Mouse (Mus musculus): ENCODE data around the gene Npc1l1. TPM values are rescaled to one million over a fixed set of nuclear protein-coding genes. Genes with fewer than 3 reads are reported as not detected.

Npc1l1 gene
- polyA plus RNA-seq, 1 experiment from 2014 or later: not detected

GRCm38 (mm10) chr11:6180811-6181399 lies 49.0 kb downstream of the Npc1l1 start:
- ATAC-seq (replicated peaks; ENCODE audit: low FRiP score): no peak
- DNase-seq (ENCODE audit: low spot score): no peak
- Histone ChIP-seq H3K9me3 (ENCODE audit: control insufficient read depth, low read length) (no peaks in the 10 kb centered on the region), H3K4me3 (ENCODE audit: low read depth, low read length) (no peak overlapping the region), H3K9ac (ENCODE audit: low read length) (no peak overlapping the region), H3K27ac (ENCODE audit: low read depth, low read length) (no peak overlapping the region), H3K27me3 (ENCODE audit: control insufficient read depth, insufficient read depth, low read length) (no peaks in the 10 kb centered on the region), H3K4me2 (ENCODE audit: low read depth, low read length, severe bottlenecking) (no peak overlapping the region), H3K36me3 (ENCODE audit: control insufficient read depth, insufficient read depth, low read length) (no peaks in the 10 kb centered on the region), H3K4me1 (replicated peaks; ENCODE audit: control insufficient read depth, insufficient read depth, low read length) (peaks cover 9% of the 10 kb centered on the region)
- WGBS: 55% methylated on average over 6 of the region's 6 CpGs

GRCm38 (mm10) chr11:6179194-6179593 lies 50.7 kb downstream of the Npc1l1 start:
- ATAC-seq (replicated peaks; ENCODE audit: low FRiP score) (no peak), DNase-seq (ENCODE audit: low spot score) (no peak)
- H3K4me1 ChIP-seq (replicated peaks; ENCODE audit: control insufficient read depth, insufficient read depth, low read length): peaks cover 9% of the 10 kb centered on the region
- H3K4me3 ChIP-seq (ENCODE audit: low read depth, low read length): no peak overlapping the region
- no peak overlapping the region for H3K9ac ChIP-seq (ENCODE audit: low read length)
- H3K4me2 ChIP-seq (ENCODE audit: low read depth, low read length, severe bottlenecking): no peak overlapping the region
- no peaks in the 10 kb centered on the region for H3K36me3 ChIP-seq (ENCODE audit: control insufficient read depth, insufficient read depth, low read length)
- no peaks in the 10 kb centered on the region for H3K27me3 ChIP-seq (ENCODE audit: control insufficient read depth, insufficient read depth, low read length)
- H3K9me3 ChIP-seq (ENCODE audit: control insufficient read depth, low read length): no peaks in the 10 kb centered on the region
- H3K27ac ChIP-seq (ENCODE audit: low read depth, low read length): no peak overlapping the region
- WGBS: 17% methylated on average over 8 of the region's 8 CpGs

DNA sequence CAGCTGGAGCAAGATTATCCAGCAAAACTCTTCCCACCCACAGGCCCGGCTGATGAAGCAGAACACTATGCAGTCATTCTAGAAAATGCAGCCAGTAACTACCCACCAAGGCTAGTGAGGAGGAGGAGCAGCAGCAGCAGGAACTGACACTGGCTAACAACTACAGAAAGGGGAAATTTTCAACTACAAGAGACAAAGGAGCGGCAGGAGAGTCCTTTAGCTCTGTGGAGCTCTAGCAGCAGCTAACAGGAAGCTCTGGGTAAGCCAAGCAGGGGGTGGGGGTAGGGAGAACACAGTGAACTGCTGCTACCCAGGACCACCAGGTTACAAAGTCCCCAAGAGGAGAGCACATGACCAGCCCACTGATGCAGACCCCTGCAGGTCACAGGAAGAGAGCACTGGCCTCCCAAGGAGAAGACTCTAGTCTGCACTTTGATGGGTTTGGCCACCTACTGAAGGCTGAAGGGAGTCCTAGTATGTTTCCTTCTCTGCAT lies 51.2 kb downstream of the Npc1l1 start:
- H3K36me3 ChIP-seq (ENCODE audit: control insufficient read depth, insufficient read depth, low read length): no peaks in the 10 kb centered on the region
- no peak overlapping the region for H3K9ac ChIP-seq (ENCODE audit: low read length)
- H3K9me3 ChIP-seq (ENCODE audit: control insufficient read depth, low read length): no peaks in the 10 kb centered on the region
- no peak for ATAC-seq (replicated peaks; ENCODE audit: low FRiP score)
- peaks cover 9% of the 10 kb centered on the region for H3K4me1 ChIP-seq (replicated peaks; ENCODE audit: control insufficient read depth, insufficient read depth, low read length)
- no peak overlapping the region for H3K4me2 ChIP-seq (ENCODE audit: low read depth, low read length, severe bottlenecking)
- H3K27me3 ChIP-seq (ENCODE audit: control insufficient read depth, insufficient read depth, low read length): no peaks in the 10 kb centered on the region
- WGBS: 12% methylated on average over 2 of the region's 2 CpGs
- H3K27ac ChIP-seq (ENCODE audit: low read depth, low read length): no peak overlapping the region
- no peak overlapping the region for H3K4me3 ChIP-seq (ENCODE audit: low read depth, low read length)
- DNase-seq (ENCODE audit: low spot score): no peak

DNA sequence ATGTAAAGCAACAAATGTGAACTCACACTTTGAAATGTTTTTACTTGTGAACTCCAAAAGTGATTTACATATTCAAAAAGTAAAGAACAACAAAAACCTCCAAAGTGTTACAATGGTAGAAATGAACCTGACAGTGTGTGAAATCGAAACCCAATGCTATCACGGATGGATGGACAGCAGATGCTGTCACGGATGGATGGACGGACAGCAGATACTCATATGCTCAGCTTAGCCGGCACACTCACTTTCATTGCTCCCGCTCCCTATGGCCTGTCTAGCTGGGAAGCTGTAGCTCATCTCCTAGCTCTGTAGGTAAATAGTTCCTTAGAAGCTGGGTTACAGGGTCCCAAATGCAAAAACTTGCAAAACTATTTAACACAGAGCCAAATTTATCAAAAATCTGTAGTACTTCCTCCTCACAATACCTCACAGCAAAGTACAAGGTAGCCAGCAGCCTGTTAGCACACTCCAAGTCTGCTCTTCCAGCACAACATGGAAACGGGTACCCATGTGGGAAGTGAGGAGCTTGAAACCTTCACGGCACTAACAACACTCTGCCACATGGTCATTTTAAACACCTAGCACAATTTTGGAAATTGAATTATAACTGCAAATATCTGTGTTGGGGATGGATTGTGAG lies 52.0 kb downstream of the Npc1l1 start:
- Histone ChIP-seq H3K27ac (ENCODE audit: low read depth, low read length) (no peak overlapping the region), H3K4me3 (ENCODE audit: low read depth, low read length) (no peak overlapping the region), H3K4me1 (replicated peaks; ENCODE audit: control insufficient read depth, insufficient read depth, low read length) (peaks cover 9% of the 10 kb centered on the region), H3K9ac (ENCODE audit: low read length) (no peak overlapping the region), H3K27me3 (ENCODE audit: control insufficient read depth, insufficient read depth, low read length) (no peaks in the 10 kb centered on the region), H3K4me2 (ENCODE audit: low read depth, low read length, severe bottlenecking) (no peak overlapping the region), H3K36me3 (ENCODE audit: control insufficient read depth, insufficient read depth, low read length) (no peaks in the 10 kb centered on the region), H3K9me3 (ENCODE audit: control insufficient read depth, low read length) (no peaks in the 10 kb centered on the region)
- ATAC-seq (replicated peaks; ENCODE audit: low FRiP score) (no peak), DNase-seq (ENCODE audit: low spot score) (no peak)
- 61% methylated on average over 8 of the region's 8 CpGs for WGBS

DNA sequence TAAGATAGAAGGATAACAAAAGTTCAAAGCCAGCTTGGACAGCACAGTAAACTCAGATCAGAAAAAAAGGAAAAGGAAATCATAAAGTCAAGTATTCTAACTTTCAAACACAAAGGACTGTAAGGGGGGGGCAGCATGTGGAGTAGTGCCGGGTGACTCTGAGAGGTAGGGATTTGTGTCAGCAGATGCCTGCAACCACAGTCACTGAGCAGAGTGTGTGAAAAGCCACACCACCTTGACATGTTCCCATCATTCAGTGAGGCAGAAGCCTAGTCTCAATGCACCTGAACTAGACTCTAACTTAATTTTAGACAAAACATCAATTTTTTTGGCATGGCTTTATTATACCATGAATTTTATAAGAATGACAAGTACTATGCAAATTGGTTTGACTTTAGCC lies 54.4 kb downstream of the Npc1l1 start:
- no peaks in the 10 kb centered on the region for H3K9me3 ChIP-seq (ENCODE audit: control insufficient read depth, low read length)
- no peak overlapping the region for H3K9ac ChIP-seq (ENCODE audit: low read length)
- no peaks in the 10 kb centered on the region for H3K27me3 ChIP-seq (ENCODE audit: control insufficient read depth, insufficient read depth, low read length)
- H3K4me3 ChIP-seq (ENCODE audit: low read depth, low read length): no peak overlapping the region
- no peaks in the 10 kb centered on the region for H3K36me3 ChIP-seq (ENCODE audit: control insufficient read depth, insufficient read depth, low read length)
- H3K4me2 ChIP-seq (ENCODE audit: low read depth, low read length, severe bottlenecking): no peak overlapping the region
- WGBS: 85% methylated on average over 1 of the region's 1 CpGs
- DNase-seq (ENCODE audit: low spot score) (no peak), ATAC-seq (replicated peaks; ENCODE audit: low FRiP score) (no peak)
- H3K4me1 ChIP-seq (replicated peaks; ENCODE audit: control insufficient read depth, insufficient read depth, low read length): peaks cover 9% of the 10 kb centered on the region
- H3K27ac ChIP-seq (ENCODE audit: low read depth, low read length): no peak overlapping the region

DNA sequence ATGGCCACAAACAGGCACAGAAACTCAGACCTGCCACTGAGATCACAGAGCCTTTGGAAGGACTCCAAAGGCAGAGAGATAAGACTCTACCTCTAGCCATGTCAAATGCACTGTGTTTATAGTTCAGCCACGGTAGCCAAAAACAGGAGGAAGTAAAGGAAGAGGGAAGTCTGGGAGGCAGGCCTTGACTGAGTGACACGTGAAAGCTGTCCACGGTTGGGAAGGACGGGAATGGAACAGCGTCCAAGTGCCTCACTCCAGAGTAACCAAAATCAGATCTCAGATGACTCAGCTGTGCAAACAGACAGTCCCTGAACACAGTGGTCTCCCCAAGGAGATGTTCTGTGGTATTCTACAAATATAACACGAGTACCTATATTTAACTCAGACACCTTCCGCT lies 55.2 kb downstream of the Npc1l1 start:
- H3K27ac ChIP-seq (ENCODE audit: low read depth, low read length): no peak overlapping the region
- no peak overlapping the region for H3K4me2 ChIP-seq (ENCODE audit: low read depth, low read length, severe bottlenecking)
- H3K9me3 ChIP-seq (ENCODE audit: control insufficient read depth, low read length): no peaks in the 10 kb centered on the region
- H3K9ac ChIP-seq (ENCODE audit: low read length): no peak overlapping the region
- no peaks in the 10 kb centered on the region for H3K27me3 ChIP-seq (ENCODE audit: control insufficient read depth, insufficient read depth, low read length)
- no peaks in the 10 kb centered on the region for H3K36me3 ChIP-seq (ENCODE audit: control insufficient read depth, insufficient read depth, low read length)
- ATAC-seq (replicated peaks; ENCODE audit: low FRiP score) (no peak), DNase-seq (ENCODE audit: low spot score) (no peak)
- WGBS: 90% methylated on average over 7 of the region's 7 CpGs
- H3K4me1 ChIP-seq (replicated peaks; ENCODE audit: control insufficient read depth, insufficient read depth, low read length): peaks cover 9% of the 10 kb centered on the region
- H3K4me3 ChIP-seq (ENCODE audit: low read depth, low read length): no peak overlapping the region

GRCm38 (mm10) chr11:6169041-6169663 lies 60.8 kb downstream of the Npc1l1 start:
- H3K27me3 ChIP-seq (ENCODE audit: control insufficient read depth, insufficient read depth, low read length): no peaks in the 10 kb centered on the region
- H3K4me1 ChIP-seq (replicated peaks; ENCODE audit: control insufficient read depth, insufficient read depth, low read length): no peaks in the 10 kb centered on the region
- ATAC-seq (replicated peaks; ENCODE audit: low FRiP score) (no peak), DNase-seq (ENCODE audit: low spot score) (no peak)
- no peak overlapping the region for H3K27ac ChIP-seq (ENCODE audit: low read depth, low read length)
- no peak overlapping the region for H3K4me3 ChIP-seq (ENCODE audit: low read depth, low read length)
- H3K9me3 ChIP-seq (ENCODE audit: control insufficient read depth, low read length): no peaks in the 10 kb centered on the region
- H3K9ac ChIP-seq (ENCODE audit: low read length): no peak overlapping the region
- H3K4me2 ChIP-seq (ENCODE audit: low read depth, low read length, severe bottlenecking): no peak overlapping the region
- no peaks in the 10 kb centered on the region for H3K36me3 ChIP-seq (ENCODE audit: control insufficient read depth, insufficient read depth, low read length)
- WGBS: 93% methylated on average over 2 of the region's 2 CpGs

DNA sequence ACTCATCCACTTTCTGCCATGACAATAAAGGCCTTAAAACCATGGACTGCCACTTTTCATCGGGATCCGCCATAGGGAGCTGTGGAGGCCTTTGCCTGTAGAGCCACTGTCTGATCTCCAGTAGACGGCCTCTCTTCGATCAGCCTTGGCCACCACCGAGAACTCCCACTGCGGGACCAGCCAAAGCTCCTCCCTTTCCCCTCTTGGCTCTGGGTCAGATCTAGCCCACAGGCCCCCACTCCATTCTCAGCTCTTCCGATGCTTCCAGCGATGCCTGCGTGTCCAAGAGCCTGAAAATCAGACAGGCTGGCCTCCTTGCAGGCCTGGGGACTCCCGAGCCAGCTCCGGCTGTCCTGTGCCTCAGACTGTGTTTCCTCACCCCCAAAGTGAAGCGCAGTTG lies 63.6 kb downstream of the Npc1l1 start:
- Histone ChIP-seq H3K36me3 (ENCODE audit: control insufficient read depth, insufficient read depth, low read length) (no peaks in the 10 kb centered on the region), H3K27me3 (ENCODE audit: control insufficient read depth, insufficient read depth, low read length) (no peaks in the 10 kb centered on the region), H3K9me3 (ENCODE audit: control insufficient read depth, low read length) (no peaks in the 10 kb centered on the region), H3K27ac (ENCODE audit: low read depth, low read length) (no peak overlapping the region), H3K4me1 (replicated peaks; ENCODE audit: control insufficient read depth, insufficient read depth, low read length) (no peaks in the 10 kb centered on the region), H3K9ac (ENCODE audit: low read length) (no peak overlapping the region), H3K4me3 (ENCODE audit: low read depth, low read length) (no peak overlapping the region), H3K4me2 (ENCODE audit: low read depth, low read length, severe bottlenecking) (no peak overlapping the region)
- WGBS: 95% methylated on average over 12 of the region's 12 CpGs
- DNase-seq (ENCODE audit: low spot score) (no peak), ATAC-seq (replicated peaks; ENCODE audit: low FRiP score) (no peak)
